Mouse (Mus musculus) large intestine, adult 2 months (tissue): ENCODE results near the gene Gyg. TPM values are rescaled to one million over a fixed set of nuclear protein-coding genes. Genes with fewer than 3 reads are reported as not detected.
"Not testable (repeated sequence)": the region's sequence is repeated elsewhere in the genome, so short reads cannot be mapped to it uniquely, and the experiment has no call there.

Experiments
- DNase-seq: peaks from one replicate; pipeline ENCODE4 v3.0.0-alpha.2; 2012; ENCODE audit warnings: low read depth, low spot score
- WGBS: fragments of 180-500 bp; shearing (Covaris S2); methylation state at CpG from one replicate; pipeline ENCODE4 v1.1.7; 2018; 5-methylcytosine and 5-hydroxymethylcytosine counted together
- polyA plus RNA-seq: library from polyadenylated mRNA; depleted of rRNA; stranded (reverse); fragments of >200 nt; gene quantifications from 2 replicates; pipeline ENCODE4 v1.2.3, GENCODE M21; 2012

Gyg gene
- polyA plus RNA-seq, 1 experiment, result 15.6 TPM

DNA sequence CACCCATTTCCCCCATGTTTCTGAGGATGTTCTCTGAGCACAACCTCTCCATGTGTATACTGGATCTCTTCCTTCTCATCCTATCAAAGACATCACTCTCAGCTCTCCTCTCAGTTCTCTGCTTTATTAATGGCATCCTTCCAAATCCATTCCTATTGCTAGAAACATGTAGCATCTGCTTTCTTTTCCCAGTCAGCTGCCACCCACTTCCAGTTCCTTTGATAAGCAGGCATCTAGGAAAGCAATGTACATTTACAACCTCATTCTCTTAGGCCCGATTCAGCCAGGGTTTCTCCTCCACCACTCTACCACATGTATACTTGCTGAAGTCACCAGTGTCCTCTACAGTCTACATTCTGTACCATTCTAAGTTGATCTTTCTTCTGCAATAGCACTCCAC, 21.4 kb downstream of the Gyg start:
- DNase-seq, result no peak
- WGBS, result 56% methylated on average over 1 of the region's 1 CpGs

DNA sequence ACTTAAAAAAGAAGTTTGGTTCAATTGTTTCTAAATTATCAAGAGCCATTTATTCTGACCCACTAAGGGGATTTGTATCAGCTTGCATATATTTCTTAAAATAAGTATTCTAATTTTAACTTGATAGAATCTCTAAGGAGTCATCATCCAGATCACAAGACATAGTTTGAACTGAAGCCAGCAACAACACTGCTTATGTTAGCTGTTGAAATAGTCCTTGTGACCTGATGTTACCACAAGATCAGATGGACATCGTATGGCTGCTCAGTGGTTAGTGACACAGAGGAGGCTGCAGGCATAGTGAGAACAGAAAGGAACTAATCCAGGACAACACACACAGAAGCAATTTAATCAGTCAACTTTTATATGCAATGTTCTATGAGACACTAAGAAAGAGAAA, 22.4 kb downstream of the Gyg start:
- no peak for DNase-seq
- WGBS, result 67% methylated on average over 1 of the region's 1 CpGs

GRCm38 (mm10) chr3:20131350-20131720, 23.8 kb downstream of the Gyg start:
- 69% methylated on average over 2 of the region's 2 CpGs for WGBS
- no peak for DNase-seq

DNA sequence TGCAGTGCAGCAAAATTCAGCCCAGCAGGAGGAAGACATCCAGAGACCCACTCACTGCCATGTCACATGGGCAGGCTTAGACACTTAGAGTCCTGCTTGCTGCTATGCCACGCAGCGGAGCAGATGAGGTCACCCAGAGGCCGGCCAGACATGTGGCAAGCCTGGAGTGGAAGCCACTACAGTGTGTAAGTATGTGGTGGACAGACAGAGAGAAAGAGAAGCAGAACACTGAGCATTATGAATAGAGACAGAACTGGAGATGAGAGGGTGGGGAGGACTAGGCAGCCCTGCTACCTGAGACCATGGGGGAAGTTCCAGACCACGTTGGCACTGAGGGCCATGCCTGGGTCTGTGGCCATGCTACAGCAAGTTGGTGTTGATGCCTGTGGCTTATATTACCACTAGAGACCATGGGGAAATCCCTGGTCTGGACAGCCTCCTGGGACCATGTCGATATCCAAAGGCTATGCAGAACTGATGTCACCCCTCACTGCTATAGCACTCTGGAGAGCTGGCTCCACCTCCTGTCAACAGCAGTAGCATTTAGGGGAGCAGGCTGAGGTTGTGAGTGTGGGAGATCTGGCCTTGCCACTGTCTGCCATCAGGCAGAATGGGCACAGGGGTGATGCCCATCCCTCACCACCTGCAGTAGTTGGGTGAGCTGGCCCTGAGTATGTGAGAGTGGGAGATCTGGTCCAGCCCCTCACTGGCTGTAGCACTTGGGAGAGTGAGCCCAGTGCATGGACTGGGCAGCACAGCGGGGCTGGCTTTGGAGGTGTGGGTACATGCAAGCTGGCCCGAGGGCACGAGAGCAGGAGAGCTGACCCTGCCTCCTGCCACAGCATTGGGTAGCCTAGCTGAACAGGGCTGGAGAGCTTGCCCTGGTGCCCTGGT, 24.4 kb downstream of the Gyg start:
- 87% methylated on average over 8 of the region's 8 CpGs for WGBS
- no peak for DNase-seq

GRCm38 (mm10) chr3:20129491-20129890, 25.6 kb downstream of the Gyg start:
- 87% methylated on average over 5 of the region's 5 CpGs for WGBS
- DNase-seq, result no peak

DNA sequence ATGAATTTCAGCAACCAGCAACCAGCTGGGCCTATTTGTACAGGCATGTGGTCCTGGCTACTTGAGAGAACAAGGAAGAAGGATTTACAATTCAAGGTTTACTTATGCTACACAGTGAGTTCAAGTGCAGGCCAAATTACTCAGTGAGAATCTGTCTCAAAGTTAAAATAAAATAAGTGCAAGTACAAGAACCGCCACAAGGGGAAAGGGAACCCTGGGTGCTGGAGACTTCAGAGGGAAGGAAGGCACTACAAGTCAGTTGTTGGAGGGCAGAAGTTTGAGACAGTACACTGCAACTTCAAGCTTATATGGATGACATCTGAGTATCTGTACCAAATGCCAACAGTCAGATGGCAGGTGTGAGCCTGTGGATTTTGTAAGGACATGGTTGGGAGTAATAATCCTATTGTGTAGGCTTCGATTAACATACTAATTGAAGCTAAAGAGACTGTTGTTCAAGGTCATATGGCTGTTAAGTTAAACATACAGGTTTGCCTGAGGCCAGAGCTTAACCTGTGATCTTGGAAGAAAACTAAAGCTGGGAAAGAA, 28.0 kb downstream of the Gyg start:
- no peak for DNase-seq
- 79% methylated on average over 2 of the region's 2 CpGs for WGBS

- 73% methylated on average over 5 of the region's 5 CpGs for WGBS
- DNase-seq, result no peak
Observed at GRCm38 (mm10) chr3:20125604-20126003, 29.5 kb downstream of the Gyg start.

- not testable (repeated sequence) for DNase-seq
- 90% methylated on average over 5 of the region's 5 CpGs for WGBS
Observed at GRCm38 (mm10) chr3:20121582-20121981, 33.5 kb downstream of the Gyg start.

DNA sequence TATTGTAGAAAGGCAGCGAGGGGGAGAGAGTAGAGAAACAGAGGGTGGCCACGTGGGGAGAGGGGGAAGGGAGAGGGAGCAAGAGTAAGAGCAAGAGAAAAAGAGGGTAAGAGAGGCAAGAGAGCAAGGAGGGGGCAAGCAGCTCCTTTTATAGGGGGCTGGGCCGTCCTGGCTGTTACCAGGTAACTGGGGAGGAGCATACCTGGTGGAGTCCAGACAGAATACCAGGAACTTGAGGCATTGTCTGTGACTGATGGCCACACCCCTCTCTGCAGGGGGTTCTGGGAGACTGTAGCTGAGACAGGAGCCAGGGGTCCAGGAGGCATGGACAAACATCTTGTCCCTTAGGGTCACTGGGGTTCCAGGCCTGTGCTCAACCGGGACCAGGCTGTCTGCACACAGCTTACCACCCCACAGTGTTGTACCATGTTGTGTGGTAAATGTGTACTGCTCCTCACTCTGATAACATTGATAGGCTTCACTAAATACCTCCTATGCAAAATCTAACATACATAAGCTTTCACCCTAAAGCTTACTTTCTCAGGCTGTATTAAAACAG, 35.4 kb downstream of the Gyg start:
- no peak for DNase-seq

GRCm38 (mm10) chr3:20119044-20119591, 36.0 kb downstream of the Gyg start:
- DNase-seq, result no peak
- 92% methylated on average over 19 of the region's 19 CpGs for WGBS

More for the DNA sequence above, 35.4 kb downstream of the Gyg start:
- WGBS, result 78% methylated on average over 4 of the region's 4 CpGs

- no peak for DNase-seq
- 90% methylated on average over 2 of the region's 2 CpGs for WGBS
Observed at GRCm38 (mm10) chr3:20111913-20112312, 43.2 kb downstream of the Gyg start.

- no peak for DNase-seq
- 91% methylated on average over 5 of the region's 5 CpGs for WGBS
Observed at GRCm38 (mm10) chr3:20108881-20109280, 46.2 kb downstream of the Gyg start.

GRCm38 (mm10) chr3:20104776-20105175, 50.3 kb downstream of the Gyg start:
- no peak for DNase-seq
- 65% methylated on average over 2 of the region's 2 CpGs for WGBS

GRCm38 (mm10) chr3:20104318-20104717, 50.8 kb downstream of the Gyg start:
- 84% methylated on average over 8 of the region's 8 CpGs for whole genome bisulfite sequencing

GRCm38 (mm10) chr3:20103830-20104229, 51.3 kb downstream of the Gyg start:
- DNase-seq, result no peak
- 28% methylated on average over 3 of the region's 3 CpGs for WGBS

More at GRCm38 (mm10) chr3:20104318-20104717, 50.8 kb downstream of the Gyg start:
- no peak for DNase-seq

- WGBS, result 69% methylated on average over 3 of the region's 3 CpGs
- no peak for DNase-seq
Observed at GRCm38 (mm10) chr3:20082161-20082560, 73.0 kb downstream of the Gyg start.

DNA sequence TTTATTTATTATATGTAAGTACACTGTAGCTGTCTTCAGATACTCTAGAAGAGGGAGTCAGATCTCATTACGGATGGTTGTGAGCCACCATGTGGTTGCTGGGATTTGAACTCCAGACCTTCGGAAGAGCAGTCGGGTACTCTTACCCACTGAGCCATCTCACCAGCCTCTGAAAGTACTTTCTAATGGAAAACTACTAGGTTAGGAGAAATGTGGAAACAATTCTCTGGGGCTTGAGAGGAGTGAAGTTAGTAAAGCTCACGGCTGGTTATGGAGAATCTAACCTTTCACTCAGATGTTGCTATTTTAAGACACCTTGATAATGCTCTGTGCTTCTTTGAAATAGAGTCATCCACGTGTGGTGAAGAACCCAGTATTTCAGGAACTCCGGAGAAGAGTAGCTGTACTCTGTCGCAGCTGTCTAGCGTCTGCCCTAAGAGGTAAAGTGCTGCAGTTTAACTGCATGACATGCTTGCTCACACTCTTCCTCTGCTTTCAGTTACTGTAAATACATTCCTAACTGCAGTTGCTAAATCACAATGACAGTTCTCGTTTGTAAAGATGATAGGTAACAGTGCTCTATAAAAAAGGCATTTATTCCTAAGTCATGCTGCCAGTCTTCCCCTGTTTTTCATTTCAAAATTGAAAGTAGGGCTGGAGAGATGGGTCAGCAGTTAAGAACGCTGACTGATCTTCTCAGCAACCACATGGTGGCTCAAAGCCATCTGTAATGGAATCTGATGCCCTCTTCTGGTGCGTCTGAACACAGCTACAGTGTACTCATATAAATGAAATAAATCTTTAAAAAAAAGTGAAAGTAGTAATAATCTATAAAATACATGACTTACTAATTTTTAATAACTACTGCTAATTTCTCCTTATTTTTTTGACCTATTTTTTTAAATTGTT, 78.7 kb downstream of the Gyg start:
- no peak for DNase-seq
- 81% methylated on average over 11 of the region's 11 CpGs for WGBS
